Mouse (Mus musculus) lung, embryonic 14.5 days (tissue): ENCODE measurements around the gene Tfap2b. TPM values are rescaled to one million over a fixed set of nuclear protein-coding genes. Genes with fewer than 3 reads are reported as not detected.

Experiments
- ATAC-seq: fragments of 200-750 bp; cut with Nextera tagmentation; 2 replicates; pipeline ENCODE4 v1.8.0; 2017; ENCODE audit warnings: mild to moderate bottlenecking, moderate TSS enrichment, moderate library complexity; ENCODE audit not compliant: insufficient read depth
- DNase-seq: peaks from one replicate; pipeline ENCODE4 v3.0.0-alpha.2; 2015
- H3K27ac ChIP-seq: fragments of 300-500 bp; sonication (generic); 2 replicates; pipeline ENCODE4 v1.5.1; 2014; ENCODE audit warnings: low read depth, mild to moderate bottlenecking, moderate library complexity
- H3K27me3 ChIP-seq: fragments of 300-500 bp; sonication (generic); 2 replicates; pipeline ENCODE4 v1.6.1; 2014; ENCODE audit warnings: low read length, control low read depth; ENCODE audit not compliant: insufficient read depth
- H3K36me3 ChIP-seq: fragments of 300-500 bp; sonication (generic); 2 replicates; pipeline ENCODE4 v1.6.1; 2014; ENCODE audit warnings: control low read depth; ENCODE audit not compliant: insufficient read depth
- H3K4me1 ChIP-seq: fragments of 300-500 bp; sonication (generic); 2 replicates; pipeline ENCODE4 v1.6.1; 2014; ENCODE audit warnings: antibody characterized with exemption, control low read depth; ENCODE audit not compliant: insufficient read depth
- H3K4me2 ChIP-seq: fragments of 300-500 bp; sonication (generic); 2 replicates; pipeline ENCODE4 v1.6.1; 2014; ENCODE audit warnings: mild to moderate bottlenecking
- H3K4me3 ChIP-seq: fragments of 300-500 bp; sonication (generic); 2 replicates; pipeline ENCODE4 v1.5.1; 2014; ENCODE audit warnings: low read depth, low read length
- H3K9ac ChIP-seq: fragments of 300-500 bp; sonication (generic); 2 replicates; pipeline ENCODE4 v1.6.1; 2014
- H3K9me3 ChIP-seq: fragments of 300-500 bp; sonication (generic); 2 replicates; pipeline ENCODE4 v1.6.1; 2016; ENCODE audit warnings: low read depth, low read length, control low read depth
- CTCF ChIP-seq: IDR thresholded peaks from 2 replicates; pipeline ENCODE4 v1.5.1; 2016; ENCODE audit warnings: antibody characterized with exemption, low read depth
- WGBS: fragments of 180-500 bp; shearing (Covaris S2); extraction: QIAGEN DNeasy Blood & Tissue Kit; methylation state at CpG from one replicate; pipeline ENCODE4 v1.1.7; 2014; 5-methylcytosine and 5-hydroxymethylcytosine counted together
- polyA plus RNA-seq: library from polyadenylated mRNA; unstranded; fragments of >200 nt; fragmentation: Nextera tagmentation; extraction: Ambion mirVana; gene quantifications from 2 replicates; pipeline ENCODE4 v1.2.1, GENCODE M21; 2014

Tfap2b gene
- polyA plus RNA-seq, 1 experiment from 2014 or later: 0.21 TPM

DNA sequence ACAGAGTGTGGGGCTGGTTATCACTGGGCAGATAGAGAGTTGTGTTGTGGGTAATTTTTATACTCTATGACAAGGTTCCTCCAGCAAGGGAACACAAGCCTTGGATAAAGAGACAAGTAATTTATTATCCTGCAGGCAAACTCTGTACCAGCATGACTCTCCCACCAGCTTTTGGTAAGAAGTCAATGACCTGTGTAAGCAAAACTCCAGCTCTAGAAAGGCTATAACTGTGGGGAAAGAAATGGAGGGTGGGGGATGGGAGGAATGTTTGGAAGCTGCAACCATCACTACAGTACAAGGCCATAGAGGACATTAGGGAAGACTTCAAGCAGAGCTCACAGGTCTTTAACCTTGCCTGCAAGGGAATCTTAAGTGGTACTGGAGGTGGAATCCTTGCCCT lies 31.3 kb downstream of the Tfap2b start:
- no peaks in the 10 kb centered on the region for H3K36me3 ChIP-seq
- ATAC-seq (no peak), DNase-seq (no peak)
- no peak overlapping the region for H3K27ac ChIP-seq
- H3K4me2 ChIP-seq: no peak overlapping the region
- TF ChIP-seq CTCF: no peak
- no peaks in the 10 kb centered on the region for H3K4me1 ChIP-seq
- H3K27me3 ChIP-seq: peaks cover 81% of the 10 kb centered on the region
- no peak overlapping the region for H3K9ac ChIP-seq
- H3K4me3 ChIP-seq: no peak overlapping the region
- H3K9me3 ChIP-seq: no peaks in the 10 kb centered on the region

DNA sequence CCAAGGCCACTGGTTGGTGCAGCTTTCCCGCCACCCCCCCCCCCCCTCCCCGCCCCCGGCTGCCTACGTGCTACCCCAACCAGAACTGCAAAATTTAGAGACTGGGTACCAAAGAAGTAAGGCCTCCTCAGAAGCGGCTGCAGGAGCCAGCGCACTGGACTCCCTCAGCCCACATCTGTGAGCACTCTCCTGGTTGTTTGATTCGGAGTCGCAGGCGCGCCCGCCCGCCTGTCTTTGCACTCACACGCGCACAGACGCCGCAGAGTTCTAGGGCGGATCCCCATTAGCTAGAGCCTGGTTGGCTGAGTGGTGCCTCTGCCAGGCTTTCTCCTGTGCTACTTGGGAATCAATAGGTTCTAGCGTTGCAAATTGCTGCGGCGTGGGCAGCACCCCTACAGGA lies 32.6 kb downstream of the Tfap2b start:
- Histone ChIP-seq H3K4me1 (no peaks in the 10 kb centered on the region), H3K4me2 (peak overlapping the region; percentile 35; the same call in 1 of the 2 replicates), H3K9ac (no peak overlapping the region), H3K9me3 (no peaks in the 10 kb centered on the region), H3K27ac (no peak overlapping the region), H3K36me3 (no peaks in the 10 kb centered on the region), H3K27me3 (peaks cover 68% of the 10 kb centered on the region), H3K4me3 (peak overlapping the region; percentile 18; the same call in 1 of the 2 replicates)
- 0% methylated on average over 20 of the region's 20 CpGs for WGBS
- DNase-seq (peak; percentile 23), ATAC-seq (peak; percentile 58; the same call in 1 of the 2 replicates)
- TF ChIP-seq CTCF: no peak

DNA sequence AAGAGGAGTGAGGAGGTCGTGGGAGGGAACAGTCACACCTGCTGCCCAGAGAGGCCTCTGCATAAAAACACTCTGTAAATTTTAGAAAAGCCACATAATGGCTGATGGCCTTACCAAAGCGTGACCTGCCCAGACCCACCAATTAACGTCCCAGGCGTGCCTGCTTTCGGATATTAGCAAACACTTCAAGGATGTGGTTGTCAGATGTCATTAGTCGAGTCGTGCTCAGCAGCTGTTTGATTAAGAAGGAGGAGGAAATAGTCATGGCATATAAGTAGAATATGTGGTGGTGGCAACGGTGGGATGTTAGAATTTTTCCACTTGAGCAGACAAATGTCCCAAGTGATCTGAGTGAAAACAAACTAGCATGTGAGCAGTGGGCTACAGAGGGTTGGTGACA lies 33.3 kb downstream of the Tfap2b start:
- Histone ChIP-seq H3K36me3 (no peaks in the 10 kb centered on the region), H3K27me3 (peaks cover 61% of the 10 kb centered on the region), H3K4me3 (no peak overlapping the region), H3K4me1 (no peaks in the 10 kb centered on the region), H3K9ac (no peak overlapping the region), H3K9me3 (no peaks in the 10 kb centered on the region), H3K27ac (no peak overlapping the region), H3K4me2 (no peak overlapping the region)
- 5% methylated on average over 8 of the region's 8 CpGs for WGBS
- DNase-seq (no peak), ATAC-seq (no peak)
- TF ChIP-seq CTCF: no peak

DNA sequence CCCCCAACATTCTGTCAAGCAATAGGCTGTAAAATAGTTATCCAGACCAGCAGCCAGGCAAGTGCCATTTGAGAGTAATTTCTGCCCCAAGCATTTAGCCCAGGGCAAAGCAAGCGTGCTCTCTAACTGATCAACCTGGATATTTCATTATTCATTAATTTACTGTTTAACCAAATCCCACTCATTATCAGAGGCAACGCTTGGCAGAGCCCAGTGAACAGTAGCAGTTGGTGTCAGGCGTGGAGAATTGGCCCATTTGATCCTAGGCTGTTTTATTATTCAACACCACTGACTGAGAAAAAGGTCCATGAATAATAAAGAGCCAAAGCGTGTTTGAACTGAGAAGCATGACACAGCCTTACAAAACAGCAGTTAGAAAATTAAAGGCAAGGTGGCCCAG lies 36.3 kb downstream of the Tfap2b start:
- no peak for ATAC-seq
- Histone ChIP-seq H3K36me3 (no peaks in the 10 kb centered on the region), H3K27ac (no peak overlapping the region), H3K4me1 (no peaks in the 10 kb centered on the region), H3K4me3 (no peak overlapping the region), H3K9me3 (no peaks in the 10 kb centered on the region), H3K27me3 (peaks cover 36% of the 10 kb centered on the region), H3K9ac (no peak overlapping the region), H3K4me2 (no peak overlapping the region)
- no peak for TF ChIP-seq CTCF
- WGBS: 54% methylated on average over 4 of the region's 4 CpGs
- DNase-seq: no peak

DNA sequence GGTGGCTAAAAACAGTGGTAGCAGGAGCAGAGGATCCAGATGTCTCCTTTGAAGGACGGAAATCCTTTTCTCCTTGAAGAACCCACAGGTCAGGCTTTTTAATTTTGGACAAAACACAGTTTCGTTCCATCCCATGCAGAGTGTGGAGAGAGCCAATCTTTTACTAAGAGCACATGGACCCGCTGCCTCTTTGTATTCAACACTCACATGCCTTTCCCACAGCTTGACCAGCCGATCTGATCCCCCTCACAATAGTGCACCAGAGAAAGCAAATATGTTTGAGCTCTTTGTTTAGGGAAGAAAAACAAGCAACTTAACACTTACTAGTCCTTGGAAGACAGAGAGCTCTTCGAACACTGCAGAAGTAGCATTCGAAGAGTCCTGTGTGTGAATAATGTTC lies 42.6 kb downstream of the Tfap2b start:
- DNase-seq (no peak), ATAC-seq (no peak)
- Histone ChIP-seq H3K27ac (no peak overlapping the region), H3K9me3 (no peaks in the 10 kb centered on the region), H3K36me3 (no peaks in the 10 kb centered on the region), H3K27me3 (no peaks in the 10 kb centered on the region), H3K9ac (no peak overlapping the region), H3K4me1 (no peaks in the 10 kb centered on the region), H3K4me3 (no peak overlapping the region), H3K4me2 (no peak overlapping the region)
- 54% methylated on average over 6 of the region's 6 CpGs for WGBS
- no peak for TF ChIP-seq CTCF

DNA sequence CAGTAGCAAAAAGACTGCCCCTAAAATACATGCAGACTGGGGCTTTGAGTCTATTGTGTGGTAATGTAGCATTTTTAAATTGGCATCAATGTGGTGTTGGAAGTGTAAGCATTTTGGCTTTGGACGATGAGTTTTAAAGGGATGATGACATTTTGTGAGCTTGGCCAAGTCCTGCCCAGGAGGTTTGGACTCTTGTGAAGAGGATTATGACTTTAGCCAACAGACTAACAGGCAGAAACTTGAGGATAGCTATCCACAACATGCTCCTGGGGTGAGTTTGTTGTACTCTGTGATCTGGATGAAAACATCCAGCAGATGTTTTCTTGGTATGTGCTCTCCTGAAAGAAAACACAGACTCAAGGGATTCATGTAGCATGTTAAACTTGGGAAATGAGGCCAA lies 60.9 kb downstream of the Tfap2b start:
- H3K9me3 ChIP-seq: no peaks in the 10 kb centered on the region
- no peaks in the 10 kb centered on the region for H3K36me3 ChIP-seq
- no peak overlapping the region for H3K4me3 ChIP-seq
- H3K4me2 ChIP-seq: no peak overlapping the region
- WGBS: 75% methylated on average over 1 of the region's 1 CpGs
- no peaks in the 10 kb centered on the region for H3K4me1 ChIP-seq
- no peak for DNase-seq
- TF ChIP-seq CTCF: no peak
- no peaks in the 10 kb centered on the region for H3K27me3 ChIP-seq
- H3K27ac ChIP-seq: no peak overlapping the region
- ATAC-seq: no peak
- H3K9ac ChIP-seq: no peak overlapping the region

Other genes with a start within 250 kb of the Tfap2b start
- gene Tfap2d, start 105.9 kb upstream of the Tfap2b start, polyA plus RNA-seq: not detected in 2 replicates